Mouse (Mus musculus): ENCODE data around the gene Chmp1a. TPM values are rescaled to one million over a fixed set of nuclear protein-coding genes. Genes with fewer than 3 reads are reported as not detected.

The Chmp1a gene
- polyA plus RNA-seq, 1 experiment from 2014 or later = 166 TPM

GRCm38 (mm10) chr8:123188841-123189240, 23.7 kb downstream of the Chmp1a start:
- 81% methylated on average over 7 of the region's 7 CpGs for WGBS
- Histone ChIP-seq H3K4me3 (no peak overlapping the region), H3K4me2 (replicated peaks) (no peak overlapping the region), H3K4me1 (peaks cover 3% of the 10 kb centered on the region), H3K27ac (no peak overlapping the region), H3K27me3 (no peaks in the 10 kb centered on the region), H3K36me3 (no peaks in the 10 kb centered on the region), H3K9me3 (replicated peaks) (no peaks in the 10 kb centered on the region), H3K9ac (no peak overlapping the region)
- no peak for ATAC-seq (ENCODE audit: low FRiP score)

GRCm38 (mm10) chr8:123188006-123188405, 24.6 kb downstream of the Chmp1a start:
- Histone ChIP-seq H3K9me3 (replicated peaks) (no peaks in the 10 kb centered on the region), H3K36me3 (no peaks in the 10 kb centered on the region), H3K27me3 (no peaks in the 10 kb centered on the region), H3K4me2 (replicated peaks) (no peak overlapping the region), H3K9ac (no peak overlapping the region), H3K27ac (no peak overlapping the region), H3K4me1 (peaks cover 3% of the 10 kb centered on the region), H3K4me3 (no peak overlapping the region)
- ATAC-seq (ENCODE audit: low FRiP score) = no peak
- WGBS = 82% methylated on average over 2 of the region's 2 CpGs

GRCm38 (mm10) chr8:123185566-123186409, 26.8 kb downstream of the Chmp1a start, which contains the start of gene Dpep1:
Gene Dpep1, plus strand, starts transcription at chr8:123186242.
- peaks cover 3% of the 10 kb centered on the region for H3K4me1 ChIP-seq
- no peaks in the 10 kb centered on the region for H3K27me3 ChIP-seq
- no peaks in the 10 kb centered on the region for H3K9me3 ChIP-seq (replicated peaks)
- no peaks in the 10 kb centered on the region for H3K36me3 ChIP-seq
- 36% methylated on average over 19 of the region's 19 CpGs for WGBS
- no peak within 1 kb of the TSS for H3K27ac ChIP-seq
- H3K4me3 ChIP-seq = no peak within 1 kb of the TSS
- H3K4me2 ChIP-seq (replicated peaks) = no peak within 1 kb of the TSS
- ATAC-seq (ENCODE audit: low FRiP score) = no peak
- H3K9ac ChIP-seq = no peak within 1 kb of the TSS

- no peak overlapping the region for H3K9ac ChIP-seq
- H3K4me2 ChIP-seq (replicated peaks) = no peak overlapping the region
Observed at GRCm38 (mm10) chr8:123181391-123181790, 31.2 kb downstream of the Chmp1a start.

GRCm38 (mm10) chr8:123157888-123158465, 54.6 kb downstream of the Chmp1a start, which contains the start of gene Sult5a1:
Gene Sult5a1, minus strand, starts transcription at chr8:123158315.
- 0 out of 2 replicates have a peak within 1 kb of the TSS, but pooled peaks have one; percentile 2 for H3K9ac ChIP-seq
- 35% methylated on average over 13 of the region's 13 CpGs for WGBS
- H3K4me2 ChIP-seq (replicated peaks) = peak within 1 kb of the TSS; percentile 34
- no peaks in the 10 kb centered on the region for H3K27me3 ChIP-seq
- H3K27ac ChIP-seq = no peak within 1 kb of the TSS
- no peaks in the 10 kb centered on the region for H3K9me3 ChIP-seq (replicated peaks)
- ATAC-seq (ENCODE audit: low FRiP score) = no peak
- peaks cover 8% of the 10 kb centered on the region; the same call in 1 of the 2 replicates for H3K4me1 ChIP-seq
- 0 out of 2 replicates have a peak within 1 kb of the TSS, but pooled peaks have one; percentile 7 for H3K4me3 ChIP-seq
- no peaks in the 10 kb centered on the region for H3K36me3 ChIP-seq

More at GRCm38 (mm10) chr8:123181391-123181790, 31.2 kb downstream of the Chmp1a start:
- 59% methylated on average over 3 of the region's 3 CpGs for WGBS
- Histone ChIP-seq H3K4me3 (no peak overlapping the region), H3K36me3 (no peaks in the 10 kb centered on the region), H3K9me3 (replicated peaks) (peaks cover 13% of the 10 kb centered on the region), H3K27ac (no peak overlapping the region), H3K27me3 (no peaks in the 10 kb centered on the region), H3K4me1 (peaks cover 3% of the 10 kb centered on the region)
- ATAC-seq (ENCODE audit: low FRiP score) = no peak

- H3K36me3 ChIP-seq = no peaks in the 10 kb centered on the region
- no peak overlapping the region for H3K4me2 ChIP-seq (replicated peaks)
- no peak overlapping the region for H3K4me3 ChIP-seq
- no peaks in the 10 kb centered on the region for H3K9me3 ChIP-seq (replicated peaks)
- 84% methylated on average over 9 of the region's 9 CpGs for WGBS
- H3K27ac ChIP-seq = no peak overlapping the region
- H3K4me1 ChIP-seq = peaks cover 8% of the 10 kb centered on the region; the same call in 1 of the 2 replicates
- H3K27me3 ChIP-seq = no peaks in the 10 kb centered on the region
- ATAC-seq (ENCODE audit: low FRiP score) = no peak
- no peak overlapping the region for H3K9ac ChIP-seq
Observed at GRCm38 (mm10) chr8:123156070-123156773, 56.3 kb downstream of the Chmp1a start.

GRCm38 (mm10) chr8:123155177-123155576, 57.4 kb downstream of the Chmp1a start:
- H3K36me3 ChIP-seq = no peaks in the 10 kb centered on the region
- WGBS = 75% methylated on average over 5 of the region's 5 CpGs
- no peak overlapping the region for H3K4me2 ChIP-seq (replicated peaks)
- no peak for ATAC-seq (ENCODE audit: low FRiP score)
- H3K4me3 ChIP-seq = no peak overlapping the region
- no peak overlapping the region for H3K27ac ChIP-seq
- no peaks in the 10 kb centered on the region for H3K9me3 ChIP-seq (replicated peaks)
- peaks cover 8% of the 10 kb centered on the region; the same call in 1 of the 2 replicates for H3K4me1 ChIP-seq
- no peaks in the 10 kb centered on the region for H3K27me3 ChIP-seq
- H3K9ac ChIP-seq = no peak overlapping the region

Other genes with a start within 250 kb of the Chmp1a start
- 87.0 and 90.1 TPM in 2 replicates for gene Ankrd11, start 170.5 kb downstream of the Chmp1a start, polyA plus RNA-seq (2016; fragmentation: Nextera tagmentation; extraction: Ambion mirVana)
- 62.6 and 63.9 TPM in 2 replicates for gene Spg7, start 149.8 kb downstream of the Chmp1a start, polyA plus RNA-seq (2016; fragmentation: Nextera tagmentation; extraction: Ambion mirVana)
- gene Rpl13, start 110.4 kb downstream of the Chmp1a start, polyA plus RNA-seq (2016; fragmentation: Nextera tagmentation; extraction: Ambion mirVana) = 1,018 and 1,026 TPM in 2 replicates
- 0.15 and 0.35 TPM in 2 replicates for gene Cpne7, start 95.4 kb downstream of the Chmp1a start, polyA plus RNA-seq (2016; fragmentation: Nextera tagmentation; extraction: Ambion mirVana)
- 8.1 and 9.7 TPM in 2 replicates for gene Sult5a1, start 54.4 kb downstream of the Chmp1a start, polyA plus RNA-seq (2016; fragmentation: Nextera tagmentation; extraction: Ambion mirVana)
- gene Dpep1, start 26.5 kb downstream of the Chmp1a start, polyA plus RNA-seq (2016; fragmentation: Nextera tagmentation; extraction: Ambion mirVana) = 0.35 and 0.36 TPM in 2 replicates
- 8.3 and 8.8 TPM in 2 replicates for gene Spata33, start 69 bp upstream of the Chmp1a start, polyA plus RNA-seq (2016; fragmentation: Nextera tagmentation; extraction: Ambion mirVana)
- gene Cdk10, start 12.1 kb upstream of the Chmp1a start, polyA plus RNA-seq (2016; fragmentation: Nextera tagmentation; extraction: Ambion mirVana) = 37.6 and 39.1 TPM in 2 replicates
- gene Spata2l, start 23.5 kb upstream of the Chmp1a start, polyA plus RNA-seq (2016; fragmentation: Nextera tagmentation; extraction: Ambion mirVana) = 2.8 and 3.1 TPM in 2 replicates
- gene Zfp276, start 41.4 kb upstream of the Chmp1a start, polyA plus RNA-seq (2016; fragmentation: Nextera tagmentation; extraction: Ambion mirVana) = 32.9 and 35.0 TPM in 2 replicates
- gene Vps9d1, start 41.6 kb upstream of the Chmp1a start, polyA plus RNA-seq (2016; fragmentation: Nextera tagmentation; extraction: Ambion mirVana) = 37.7 and 44.3 TPM in 2 replicates
- 20.9 and 21.0 TPM in 2 replicates for gene Fanca, start 105.8 kb upstream of the Chmp1a start, polyA plus RNA-seq (2016; fragmentation: Nextera tagmentation; extraction: Ambion mirVana)
- 28.9 and 32.2 TPM in 2 replicates for gene Spire2, start 120.0 kb upstream of the Chmp1a start, polyA plus RNA-seq (2016; fragmentation: Nextera tagmentation; extraction: Ambion mirVana)
- gene Tcf25, start 161.0 kb upstream of the Chmp1a start, polyA plus RNA-seq (2016; fragmentation: Nextera tagmentation; extraction: Ambion mirVana) = 212 and 231 TPM in 2 replicates
- 0.09 and 0.20 TPM in 2 replicates for gene Mc1r, start 194.3 kb upstream of the Chmp1a start, polyA plus RNA-seq (2016; fragmentation: Nextera tagmentation; extraction: Ambion mirVana)
- gene Tubb3, start 198.7 kb upstream of the Chmp1a start, polyA plus RNA-seq (2016; fragmentation: Nextera tagmentation; extraction: Ambion mirVana) = 1,043 and 1,050 TPM in 2 replicates
- 40.1 and 42.5 TPM in 2 replicates for gene Def8, start 210.8 kb upstream of the Chmp1a start, polyA plus RNA-seq (2016; fragmentation: Nextera tagmentation; extraction: Ambion mirVana)

Measured in hindbrain, embryonic 12.5 days (tissue).